Mouse (Mus musculus) kidney, postnatal 36 days (tissue): ENCODE results near the gene Esrrb.

ENCODE experiments used
- DNase-seq, 2 experiments: peaks; one replicate each; pipeline ENCODE4 v3.0.0; 2021 to 2022; ENCODE audit warnings: mixed read lengths in 2 of 2

Gene Esrrb

DNA sequence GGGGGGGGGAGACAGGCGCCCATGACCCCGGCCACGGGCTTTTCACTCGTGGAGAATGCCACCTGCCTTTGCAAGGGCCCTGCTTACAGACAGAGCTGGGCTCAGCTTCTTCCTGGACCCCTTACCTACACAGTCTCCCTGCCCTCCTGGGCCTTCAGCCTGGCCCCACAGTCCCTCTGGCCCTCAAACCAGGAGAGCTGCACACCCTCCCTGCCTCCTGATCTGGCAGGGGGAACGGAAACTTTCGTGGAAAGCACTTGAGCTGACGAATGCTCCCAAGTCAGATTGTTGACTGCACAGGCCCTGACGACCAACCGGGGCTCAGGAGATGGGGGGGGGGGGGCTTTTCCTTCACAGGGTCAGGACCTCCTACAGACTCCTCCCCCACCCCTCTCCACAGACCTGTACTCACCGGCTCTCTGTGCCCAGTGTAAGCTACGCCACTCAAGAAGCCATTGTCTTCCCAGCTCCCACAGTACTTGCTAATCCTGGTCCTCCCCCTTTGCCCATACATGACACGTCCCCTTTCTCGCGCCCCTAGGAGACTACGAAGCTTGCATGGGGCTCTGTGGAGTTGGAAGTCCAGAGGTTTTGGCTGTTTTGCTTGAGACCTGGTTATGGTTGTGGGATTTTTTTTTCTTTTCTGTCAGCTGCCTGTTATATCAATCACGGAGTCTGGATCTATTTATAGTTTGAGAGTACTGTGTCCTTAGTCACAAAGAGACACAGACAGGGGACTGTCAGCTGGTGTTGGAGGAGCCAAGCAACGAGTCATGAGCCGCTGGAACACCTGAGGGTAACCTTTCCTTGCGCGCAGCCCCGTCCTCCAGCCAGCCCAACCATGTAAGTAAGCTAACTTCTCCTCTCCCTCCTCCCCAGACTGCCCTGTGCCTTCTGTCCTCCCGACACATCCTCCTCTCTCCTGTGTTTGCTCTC is at the start of gene Esrrb:
Gene Esrrb (plus strand): TSS at position 422 of the 936 bp plus-strand sequence.
- peak in 1 of 2 experiments; percentile 20 for DNase-seq

DNA sequence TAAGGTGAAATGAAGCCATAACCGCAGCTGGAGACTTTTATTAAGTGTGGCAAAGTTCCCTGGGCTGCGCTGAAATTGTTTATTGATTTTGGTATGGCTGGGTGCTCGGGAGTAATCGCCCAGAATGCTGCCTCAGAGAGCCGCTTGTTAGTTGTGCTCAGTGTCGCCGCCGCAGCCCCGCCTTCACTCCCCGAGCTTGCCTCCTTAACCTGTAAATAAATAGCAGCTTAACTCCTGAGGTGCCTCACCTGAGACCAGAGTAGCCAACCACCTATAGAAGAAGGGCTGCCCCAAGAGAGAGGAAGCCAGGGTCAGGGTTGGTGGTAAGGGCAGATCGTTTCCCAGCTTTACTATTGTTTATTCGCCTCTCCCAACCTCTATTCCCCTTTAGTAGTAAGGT is 40.3 kb upstream of the Esrrb start:
- DNase-seq = peak in 1 of 2 experiments; percentile 19

DNA sequence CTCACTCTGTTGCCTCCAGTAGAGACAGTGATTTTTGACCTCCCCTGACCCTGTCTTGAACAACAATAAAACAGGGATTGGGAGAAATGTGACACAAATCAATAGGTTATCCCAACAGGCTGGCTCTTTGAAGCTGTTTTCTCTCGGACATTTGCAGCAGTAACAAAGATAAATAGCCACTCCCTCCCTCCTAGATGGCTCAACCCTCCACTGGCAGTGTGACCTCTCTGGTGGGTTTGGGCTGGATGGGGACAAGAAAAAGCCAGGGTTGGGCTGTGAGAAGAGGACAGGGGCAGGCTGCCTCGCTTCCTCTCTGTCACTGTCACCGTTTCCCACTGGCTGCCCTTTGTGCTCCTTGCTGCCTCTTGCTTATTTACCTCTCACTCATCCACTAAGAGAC is 36.6 kb upstream of the Esrrb start:
- DNase-seq = no peak

DNA sequence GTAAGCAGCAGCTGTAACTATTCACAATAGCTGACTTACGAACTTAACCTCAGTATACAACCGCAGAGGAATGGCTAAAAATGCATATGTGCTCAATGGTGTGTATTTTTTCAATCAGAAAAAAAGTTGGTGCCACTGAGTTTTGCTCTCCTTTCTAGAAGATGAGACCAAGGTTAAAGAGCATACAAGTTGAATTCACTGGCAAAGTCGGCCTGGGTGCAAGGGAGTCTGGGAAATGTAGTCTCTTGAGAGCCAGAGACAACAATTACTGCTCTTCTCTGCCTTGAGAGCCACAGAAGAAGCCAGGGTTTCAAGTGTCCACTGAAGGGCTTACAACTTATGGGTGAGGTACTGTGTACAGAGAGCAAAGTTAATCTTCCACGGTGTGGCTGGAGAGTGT is 31.1 kb upstream of the Esrrb start:
- no peak for DNase-seq

DNA sequence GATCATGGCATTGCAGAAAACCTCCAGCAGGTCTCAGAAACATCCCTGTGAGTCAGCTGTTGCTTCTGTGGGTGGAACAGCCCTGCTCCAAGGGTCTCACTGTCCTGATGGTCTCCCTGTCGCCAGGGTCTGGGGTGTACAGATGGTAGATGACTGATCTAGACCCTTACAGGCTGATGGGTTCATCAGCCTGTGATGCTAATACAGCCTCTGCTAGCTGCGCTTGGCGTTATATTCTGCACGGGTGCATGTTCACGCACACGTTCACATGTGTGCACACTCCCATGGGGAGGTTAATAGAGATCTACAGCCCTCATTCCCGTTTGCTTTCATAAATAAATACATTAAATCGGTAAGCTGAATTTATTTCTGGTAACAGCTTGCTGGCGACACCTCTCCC is 30.2 kb upstream of the Esrrb start:
- no peak for DNase-seq

DNA sequence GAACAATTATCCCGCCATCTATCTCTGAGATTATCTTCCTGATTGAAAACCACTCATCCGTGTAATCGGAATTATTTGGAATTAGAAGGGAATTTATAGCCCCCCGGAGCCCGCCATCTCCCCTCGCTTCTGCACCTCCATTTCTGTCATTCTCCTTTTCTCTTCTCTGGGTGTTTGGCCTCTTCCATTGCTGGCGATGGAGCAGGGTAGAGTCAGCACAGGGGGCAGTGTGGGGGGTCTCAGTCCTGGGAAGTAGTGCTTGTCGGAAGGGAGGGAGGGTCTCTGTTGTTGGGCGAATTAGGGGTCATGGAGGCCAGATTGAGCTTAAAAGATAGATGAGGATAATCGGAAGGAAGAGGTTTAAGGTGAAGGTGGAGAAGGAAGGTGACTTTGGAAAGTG is 29.7 kb upstream of the Esrrb start:
- no peak for DNase-seq

DNA sequence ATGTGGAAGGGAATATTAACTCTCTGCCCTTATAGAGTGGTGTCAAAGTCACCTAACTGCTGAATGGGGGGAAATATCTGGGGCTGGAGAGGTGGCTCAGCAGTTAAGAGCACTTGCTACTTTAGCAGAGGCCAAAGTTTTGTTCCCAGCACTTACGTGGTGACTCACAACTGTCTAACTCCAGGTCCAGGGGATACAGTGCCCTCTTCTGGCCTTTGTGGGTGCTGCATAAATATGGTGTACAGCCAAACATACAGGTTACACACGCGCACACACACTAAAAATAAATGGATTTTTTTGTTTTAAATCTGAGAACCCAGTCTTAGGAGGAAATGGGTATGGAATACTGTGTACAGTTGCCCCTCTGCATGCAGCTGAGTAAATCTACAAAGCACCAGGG is 24.7 kb upstream of the Esrrb start:
- DNase-seq = no peak

DNA sequence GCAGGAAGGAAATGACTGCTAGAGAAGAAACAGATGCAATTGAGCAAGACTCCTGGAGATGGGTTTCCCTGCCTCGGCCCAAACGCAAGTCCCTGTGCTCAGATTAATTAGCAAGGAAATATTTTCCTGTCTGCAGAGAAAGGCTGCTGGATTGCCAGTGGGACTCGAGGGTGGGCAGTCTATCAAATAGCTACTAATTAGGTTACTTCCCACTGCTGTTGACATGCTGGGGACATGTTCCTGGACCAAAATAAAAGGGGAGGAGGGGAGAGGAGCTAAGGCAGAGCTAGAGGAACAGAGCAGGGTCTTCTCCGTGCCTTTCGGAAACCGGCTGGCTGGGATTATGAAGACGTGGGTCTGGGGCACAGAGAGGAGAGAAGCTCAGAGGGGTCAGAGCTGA is 24.0 kb upstream of the Esrrb start:
- no peak for DNase-seq

DNA sequence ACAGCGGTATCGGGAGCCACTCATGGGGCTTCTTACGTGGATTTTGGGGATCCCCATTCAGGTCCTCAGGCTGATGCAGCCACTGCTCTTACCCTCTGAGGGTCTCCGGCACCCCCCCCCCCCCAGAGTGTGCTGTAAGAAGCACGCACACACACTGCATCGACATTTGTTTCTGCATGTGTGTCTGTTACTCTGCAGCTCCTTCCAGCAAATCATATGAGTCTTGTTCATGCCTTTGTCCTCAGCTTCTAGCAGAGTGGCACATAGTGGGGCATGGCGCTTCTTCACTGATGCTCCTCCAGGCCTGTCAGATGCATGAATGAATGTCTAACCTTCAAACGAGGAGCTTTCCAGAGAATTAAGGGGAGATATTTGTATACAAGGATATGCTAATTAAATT is 11.4 kb upstream of the Esrrb start:
- DNase-seq = no peak

DNA sequence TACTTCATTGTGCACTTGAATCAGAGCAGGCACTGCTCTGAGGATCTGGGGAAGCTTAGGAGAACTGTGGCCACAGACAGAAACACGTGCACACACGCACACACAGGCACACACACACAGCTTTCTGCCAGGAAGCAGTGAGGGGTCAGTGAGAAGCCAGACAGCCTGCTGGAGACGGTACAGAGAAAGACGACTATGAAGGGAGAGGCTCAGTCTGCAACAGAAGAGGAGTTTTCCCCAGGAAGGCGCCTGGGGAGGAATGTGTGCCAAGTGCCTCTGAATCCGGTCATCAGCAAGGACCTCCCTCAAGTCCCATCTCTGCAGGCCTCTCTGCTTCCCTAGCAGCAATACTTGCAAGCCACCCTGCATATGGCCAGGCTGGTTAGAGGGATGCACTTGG is 1.5 kb upstream of the Esrrb start:
- no peak for DNase-seq

DNA sequence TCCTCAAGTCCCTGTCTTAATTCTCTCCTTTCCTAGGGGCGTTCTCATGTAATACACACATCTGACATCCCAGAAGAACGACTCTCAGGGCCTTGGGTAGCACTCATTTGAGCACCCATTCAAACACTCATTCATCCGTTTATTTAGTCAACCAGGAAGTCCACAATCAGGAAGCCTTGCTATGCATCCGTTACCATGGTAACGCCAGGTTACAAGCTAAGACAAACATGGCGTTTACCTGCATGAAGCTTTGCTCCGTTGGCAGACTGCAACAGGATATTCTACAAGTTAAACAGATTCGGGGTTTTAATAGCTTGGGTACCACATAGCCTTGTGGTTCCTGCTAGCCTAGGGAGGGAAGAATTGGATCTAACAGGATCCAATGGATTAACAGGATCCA is 1.0 kb upstream of the Esrrb start:
- no peak for DNase-seq

DNA sequence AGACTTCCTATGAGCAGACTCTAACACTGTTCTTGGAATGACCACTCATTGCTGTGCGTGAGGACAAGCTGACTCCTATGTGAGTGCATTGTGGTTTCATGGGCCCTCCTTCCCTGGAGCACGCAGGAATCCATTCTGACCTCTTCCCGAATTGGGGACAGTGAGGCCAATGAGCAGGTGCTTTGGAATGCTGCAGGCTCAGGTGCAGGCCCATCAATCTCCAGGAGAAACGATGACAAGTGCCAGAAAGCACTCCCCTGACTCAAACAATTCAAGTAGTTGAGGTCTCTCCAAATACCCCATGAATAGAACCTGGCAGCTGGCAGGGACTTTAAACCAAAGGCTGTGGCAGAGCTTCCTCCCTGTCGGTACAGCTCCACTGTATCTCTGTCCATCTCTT is 3.4 kb downstream of the Esrrb start:
- no peak for DNase-seq

DNA sequence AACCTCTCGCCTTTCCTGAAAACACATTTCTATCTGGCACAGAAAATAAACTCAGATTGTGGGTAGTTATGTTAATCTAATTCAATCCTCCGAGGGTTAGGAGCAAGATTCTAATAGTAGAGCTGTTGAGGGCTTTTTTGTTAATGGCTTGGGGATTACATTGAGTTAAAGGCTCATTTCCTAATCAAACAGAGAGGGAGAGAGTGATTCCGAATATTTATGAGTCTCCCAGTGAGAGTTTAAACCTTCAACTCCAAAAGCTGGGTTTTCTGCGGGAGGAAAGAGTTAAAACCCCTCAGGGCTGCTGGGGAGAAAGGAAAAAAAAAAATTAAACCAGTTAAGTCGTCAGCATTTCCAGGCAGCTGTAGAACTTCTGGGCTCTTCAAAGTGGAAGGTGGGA is 3.8 kb downstream of the Esrrb start:
- no peak for DNase-seq

DNA sequence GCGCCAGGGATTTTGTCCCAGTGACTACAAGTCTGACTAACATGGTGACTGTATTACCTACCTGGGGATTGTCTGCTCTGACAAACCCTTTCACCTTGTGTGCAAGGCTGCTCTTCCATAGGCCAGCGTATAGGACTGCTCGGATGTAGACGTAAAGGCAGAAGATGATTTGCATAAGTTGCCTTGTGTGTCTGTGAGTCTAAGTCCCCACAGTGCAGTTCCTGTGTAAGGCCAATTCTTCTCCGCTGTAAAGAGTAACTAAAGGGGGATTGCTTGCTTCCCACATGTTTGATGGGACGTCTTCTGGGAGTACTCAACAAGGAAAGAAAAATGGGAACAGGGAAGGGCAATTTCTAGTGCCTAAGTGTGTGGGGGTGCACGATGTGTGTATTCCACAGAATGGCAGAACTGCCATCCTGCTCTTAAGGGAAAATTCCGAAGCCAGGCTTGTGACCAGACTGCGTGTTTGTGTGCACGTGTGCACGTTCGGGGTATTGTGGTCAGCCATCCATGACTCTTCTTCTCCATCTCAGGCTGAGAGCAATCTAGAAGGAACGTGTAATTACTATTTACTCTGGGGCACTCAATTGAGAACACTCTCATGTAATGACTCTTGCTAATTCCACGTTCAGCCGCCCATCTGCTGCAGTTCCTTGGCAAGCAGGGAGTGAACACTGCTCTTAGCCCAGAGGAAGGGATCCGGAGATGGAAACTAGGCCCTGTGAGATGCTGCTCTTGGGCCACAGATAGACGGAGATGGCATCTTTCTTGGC is 9.9 kb downstream of the Esrrb start:
- DNase-seq = peak; percentile 20 to 30

DNA sequence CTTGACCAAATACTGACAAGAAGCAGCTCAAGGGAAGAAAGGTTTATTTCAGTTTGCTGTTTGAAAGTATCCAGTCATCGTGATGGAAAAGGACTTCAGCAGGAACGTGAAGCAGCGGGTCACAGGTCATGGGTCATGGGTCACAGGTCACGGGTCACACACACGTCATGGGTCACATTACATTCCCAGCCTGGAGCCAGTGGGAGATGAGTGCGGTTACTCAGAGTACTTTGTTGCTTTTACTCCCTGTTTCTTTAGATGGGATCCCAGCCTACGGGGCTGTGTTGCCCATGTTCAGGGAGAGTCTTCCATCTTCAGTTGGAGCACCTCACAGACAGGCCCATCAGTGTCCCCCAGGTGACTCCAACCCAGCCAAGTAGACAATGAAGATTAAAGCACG is 13.4 kb downstream of the Esrrb start:
- no peak for DNase-seq

DNA sequence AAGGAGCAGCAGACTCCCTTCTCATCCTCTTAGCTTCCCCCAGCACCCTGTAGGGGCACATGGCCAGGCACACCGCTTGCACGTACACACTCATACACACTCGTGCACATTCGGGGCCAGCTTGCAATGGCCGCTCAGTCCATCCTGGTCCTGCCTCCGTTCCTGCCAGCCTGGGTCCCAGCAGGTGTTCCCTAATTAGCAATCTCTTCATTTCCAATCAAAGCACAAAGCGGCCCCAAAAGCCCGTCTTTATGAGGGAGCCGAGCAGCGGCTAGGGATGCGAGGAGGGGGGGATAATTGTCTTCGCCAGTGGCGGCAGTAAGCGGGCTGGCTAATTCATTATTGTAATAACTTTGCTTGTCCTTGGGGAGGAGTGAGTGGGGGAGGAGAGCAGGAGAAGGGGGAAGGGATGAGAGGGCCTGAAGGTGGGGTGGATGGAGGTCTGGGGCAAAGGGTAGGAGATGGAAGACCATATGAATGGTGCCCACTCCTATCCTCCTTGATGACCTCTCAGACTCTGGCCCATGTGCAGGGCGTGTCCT is 18.8 kb downstream of the Esrrb start:
- no peak for DNase-seq

DNA sequence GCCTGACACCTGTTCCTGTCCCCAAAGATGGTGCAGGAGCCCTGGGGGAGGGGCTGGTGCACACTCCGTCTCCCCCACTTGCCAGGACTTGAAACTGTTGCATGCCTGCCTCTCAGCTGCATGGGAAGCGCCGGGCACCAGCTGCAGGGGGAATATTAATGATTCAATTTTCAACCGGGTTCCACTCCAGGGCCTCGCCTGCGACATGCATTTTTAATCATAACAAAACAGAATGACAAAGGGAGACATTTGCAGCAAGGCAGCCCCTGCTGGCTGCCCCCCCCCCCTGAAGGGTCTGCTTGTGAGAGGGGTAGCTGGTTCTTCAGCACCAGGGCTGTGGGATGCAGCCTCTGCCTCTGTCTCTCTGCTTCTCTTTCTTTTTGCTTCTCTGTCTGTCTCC is 22.9 kb downstream of the Esrrb start:
- DNase-seq = no peak

DNA sequence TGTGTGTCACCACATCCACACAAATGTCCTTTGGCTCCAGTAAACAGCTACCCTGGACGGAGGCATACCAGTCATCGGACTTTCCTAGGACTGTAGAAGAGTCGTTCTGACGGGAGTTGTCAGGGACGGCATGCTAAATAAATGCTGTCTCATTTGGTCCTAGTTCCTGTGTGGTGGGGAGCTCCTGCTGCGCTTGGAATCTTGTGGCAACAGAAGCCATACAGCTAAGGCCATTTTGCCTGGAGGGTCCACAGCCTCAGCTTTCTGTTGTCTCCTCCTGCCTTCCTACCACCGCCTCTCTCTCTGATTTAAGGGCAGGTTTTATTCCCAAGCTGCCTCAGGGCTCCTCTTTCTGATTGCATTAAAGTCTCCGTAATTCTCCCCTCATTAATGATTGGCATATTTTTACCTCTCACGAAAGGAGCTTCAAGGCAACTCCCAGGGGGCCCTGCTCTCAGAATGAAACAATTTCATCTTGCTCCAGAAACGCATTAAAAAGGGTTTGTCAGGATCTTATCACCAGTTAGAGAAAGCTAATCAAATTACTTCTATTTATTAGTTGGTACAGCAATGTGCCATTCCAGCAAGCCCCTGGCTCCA is 26.9 kb downstream of the Esrrb start:
- no peak for DNase-seq

DNA sequence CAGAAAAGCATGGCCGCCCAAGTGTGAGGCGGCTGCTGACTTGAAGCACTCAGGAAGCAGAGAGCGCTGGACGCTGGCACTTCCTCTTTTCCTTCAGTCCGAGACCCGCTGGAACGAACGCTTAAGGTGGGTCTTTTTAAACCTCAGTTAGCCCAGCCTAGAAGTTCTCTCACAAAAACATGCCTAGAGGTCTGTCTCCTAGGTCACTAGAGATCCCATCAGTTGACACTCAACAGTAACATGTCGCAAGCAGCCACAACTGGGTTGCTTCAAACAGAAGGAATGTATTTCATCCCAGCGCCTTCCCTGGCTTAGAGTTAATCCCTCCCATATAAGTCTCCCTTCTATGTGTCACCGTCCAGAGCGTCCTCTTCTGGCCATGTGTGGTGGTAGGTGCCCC is 33.9 kb downstream of the Esrrb start:
- DNase-seq = no peak

DNA sequence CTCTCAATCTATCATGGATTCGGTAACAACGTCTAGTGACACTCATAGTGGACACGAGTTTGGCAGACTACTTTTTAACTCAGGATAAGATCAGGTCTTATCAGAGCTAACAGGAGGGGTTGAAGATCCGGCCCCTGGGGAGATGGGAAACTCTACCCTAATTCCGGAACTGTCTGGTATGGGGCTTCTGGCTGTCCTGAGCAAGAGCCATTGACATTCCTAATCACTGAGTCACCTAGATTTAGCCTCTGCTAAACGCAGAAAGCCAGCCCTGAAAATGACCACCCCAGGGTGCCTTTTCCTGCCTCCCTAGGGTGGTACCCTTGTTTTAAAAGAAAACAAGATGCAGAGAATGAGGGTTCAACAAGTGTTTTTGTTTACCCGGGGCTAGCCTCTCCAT is 34.4 kb downstream of the Esrrb start:
- no peak for DNase-seq

DNA sequence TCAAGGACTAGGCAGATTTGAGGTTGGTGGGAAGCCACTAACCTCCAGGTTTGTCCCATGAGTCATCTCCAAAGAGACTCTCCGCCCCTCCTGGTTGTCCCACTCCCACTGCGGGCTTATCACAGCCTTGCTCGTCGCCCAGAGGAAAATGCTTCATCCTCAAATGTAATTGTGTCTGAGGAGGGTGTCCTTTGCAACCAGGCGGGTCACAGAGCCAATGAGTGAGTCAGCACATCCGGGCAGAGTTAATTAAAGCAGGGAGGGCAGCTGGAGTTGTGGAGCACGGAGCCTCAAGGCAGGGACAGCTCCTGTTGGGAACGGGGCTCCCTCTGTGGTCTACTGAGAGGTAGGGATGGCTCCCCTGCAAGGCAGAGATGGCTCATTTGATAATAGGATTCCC is 37.8 kb downstream of the Esrrb start:
- DNase-seq = peak in 1 of 2 experiments; percentile 17

DNA sequence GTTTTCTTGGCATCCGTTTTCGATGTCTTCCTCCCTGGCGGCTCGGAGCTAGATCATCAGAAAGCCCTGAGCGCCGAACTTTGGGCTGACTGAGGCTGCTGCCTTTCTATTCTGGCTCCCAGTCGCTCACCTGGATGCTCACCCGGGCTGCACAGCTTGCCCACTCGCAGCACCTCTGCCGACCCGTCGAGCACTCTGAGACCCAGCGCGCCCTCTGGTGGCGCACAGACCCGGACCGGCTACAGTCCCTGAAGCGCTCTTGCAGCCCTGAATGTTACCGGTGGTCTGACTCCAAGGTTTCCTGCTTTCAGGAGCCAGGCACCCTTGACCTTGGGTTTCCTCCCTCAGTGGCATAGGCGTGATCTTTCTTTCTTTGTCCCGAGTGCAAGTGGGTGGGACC is 41.8 kb downstream of the Esrrb start:
- peak; percentile 74 to 94 for DNase-seq

DNA sequence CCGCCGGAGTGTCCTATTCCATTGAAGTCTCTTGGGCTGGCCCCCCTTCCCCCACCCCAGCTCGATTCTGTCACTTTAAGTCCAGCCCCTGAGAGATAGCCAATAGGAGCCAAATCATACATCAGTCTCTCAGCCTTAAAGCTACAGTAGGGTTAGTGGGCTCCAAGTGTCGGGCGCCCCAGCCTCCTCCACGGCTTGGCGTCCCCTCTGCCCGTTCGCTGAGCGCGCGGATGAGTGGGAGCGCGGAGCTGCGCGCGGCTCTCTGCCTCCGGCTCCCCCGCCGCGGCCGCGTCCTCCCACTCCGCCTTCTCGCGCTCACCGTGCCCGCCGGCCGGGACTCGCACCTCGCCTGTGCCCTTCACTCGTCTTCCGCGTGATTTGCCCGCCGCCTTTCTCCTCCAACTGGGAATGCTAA is 60.6 kb downstream of the Esrrb start:
- peak; percentile 78 to 81 for DNase-seq
